Mouse (Mus musculus): ENCODE measurements around the gene Rad54l2. TPM values are rescaled to one million over a fixed set of nuclear protein-coding genes. Genes with fewer than 3 reads are reported as not detected.

Gene Rad54l2
- total RNA-seq, 2 experiments from 2014 or later, result 21.7 to 21.8 TPM

DNA sequence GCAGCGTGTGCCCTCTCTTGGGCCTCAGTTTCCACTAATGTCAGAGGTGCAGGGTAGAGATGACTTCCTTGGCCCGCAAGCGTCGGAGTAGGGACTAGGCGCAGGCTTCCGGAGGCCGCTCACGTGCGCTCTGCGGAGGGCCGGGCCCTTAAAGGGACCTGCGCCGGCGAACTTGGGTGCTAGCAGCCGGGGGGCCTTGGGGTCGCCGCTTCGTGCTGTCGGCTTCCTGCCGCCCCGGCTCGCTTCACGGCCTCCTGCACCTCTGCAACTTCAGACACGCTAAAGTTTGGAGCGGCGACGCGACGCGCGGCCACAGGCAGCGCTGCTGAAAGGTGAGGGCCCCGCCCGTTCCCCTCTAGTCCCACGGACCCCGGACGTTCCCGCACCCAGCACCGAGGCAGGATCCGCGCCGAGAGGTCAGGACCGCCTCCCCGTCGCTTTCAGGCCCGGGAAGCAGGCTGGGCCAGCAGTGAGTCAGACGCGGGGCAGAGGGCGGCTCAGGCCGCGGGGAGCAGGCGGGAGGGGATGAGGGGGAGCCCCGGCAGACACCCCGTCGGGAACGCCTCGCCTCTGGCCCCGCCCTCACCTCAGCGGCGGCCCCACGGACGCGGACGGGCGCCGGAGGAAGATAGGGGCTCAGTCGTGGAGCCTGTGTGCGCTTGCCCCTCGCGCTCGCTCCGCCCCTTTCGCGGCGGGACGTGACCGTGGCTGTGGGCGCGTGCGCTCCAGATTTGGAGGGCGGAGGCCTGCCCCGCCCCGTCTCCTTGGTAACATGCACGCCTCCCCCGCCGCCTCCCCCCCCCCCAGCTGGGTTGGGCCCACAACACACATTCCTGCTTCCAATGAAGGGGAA lies 103.5 kb downstream of the Rad54l2 start, which contains the start of gene Tex264:
Gene Tex264 (minus strand): TSS at position 679 of the 853 bp plus-strand sequence.
- DNase-seq (ENCODE audit: extremely low spot score in 1 of 2, low spot score in 2 of 2), result peak; percentile 78 to 92

GRCm38 (mm10) chr9:106684918-106685248 lies 104.1 kb downstream of the Rad54l2 start:
- peak in 1 of 2 experiments; percentile 22 for DNase-seq (ENCODE audit: extremely low spot score in 1 of 2, low spot score in 2 of 2)
- intact Hi-C loops (cut with DNase I), result loop anchor here (5.0 kb wide), 2 partner anchors 137 to 607 kb away; partner anchors contain the start of gene Dcaf1

More for the DNA sequence above, 103.5 kb downstream of the Rad54l2 start, which contains the start of gene Tex264:
- intact Hi-C loops (cut with DNase I), result loop anchor here (5.0 kb wide), 2 partner anchors 137 to 607 kb away; partner anchors contain the start of gene Dcaf1

DNA sequence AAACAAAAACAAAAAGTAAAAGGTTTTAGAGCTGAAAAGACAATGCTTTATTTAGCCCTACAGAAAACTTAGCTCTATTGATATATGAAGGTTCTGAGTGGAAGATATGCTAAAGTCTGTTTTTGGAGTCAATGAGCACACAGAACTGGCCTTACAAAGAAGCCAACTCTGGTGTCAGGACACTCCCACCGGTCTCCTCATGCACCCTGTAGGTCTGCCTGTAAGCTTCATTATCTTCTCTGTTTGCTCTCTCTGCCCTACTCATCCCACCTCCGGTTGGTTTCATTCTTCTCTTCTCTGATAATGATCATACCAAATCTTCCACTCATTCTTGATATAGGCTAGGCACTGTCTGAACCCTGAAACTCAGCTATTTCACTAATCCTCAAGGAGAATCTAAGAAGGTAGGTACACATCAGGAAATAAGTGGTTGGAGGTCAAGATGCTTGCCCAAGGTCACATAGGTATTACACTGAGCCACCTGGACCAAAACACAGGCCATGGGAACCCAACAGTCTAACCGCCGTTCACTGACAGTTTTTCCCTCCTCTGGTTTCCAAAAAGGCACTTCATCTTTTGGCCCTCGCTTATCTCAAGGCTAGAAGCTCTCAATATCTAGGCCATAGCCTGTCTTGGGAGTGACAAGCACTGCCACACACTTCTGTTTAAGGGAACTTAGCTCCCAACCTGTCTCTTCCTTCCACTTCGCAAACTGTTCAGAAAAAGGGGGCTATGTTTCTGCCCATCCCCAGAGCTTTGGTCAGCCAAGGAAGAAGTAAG lies 104.7 kb downstream of the Rad54l2 start:
- intact Hi-C loops (cut with DNase I), result no loop called here
- DNase-seq (ENCODE audit: extremely low spot score in 1 of 2, low spot score in 2 of 2), result no peak

DNA sequence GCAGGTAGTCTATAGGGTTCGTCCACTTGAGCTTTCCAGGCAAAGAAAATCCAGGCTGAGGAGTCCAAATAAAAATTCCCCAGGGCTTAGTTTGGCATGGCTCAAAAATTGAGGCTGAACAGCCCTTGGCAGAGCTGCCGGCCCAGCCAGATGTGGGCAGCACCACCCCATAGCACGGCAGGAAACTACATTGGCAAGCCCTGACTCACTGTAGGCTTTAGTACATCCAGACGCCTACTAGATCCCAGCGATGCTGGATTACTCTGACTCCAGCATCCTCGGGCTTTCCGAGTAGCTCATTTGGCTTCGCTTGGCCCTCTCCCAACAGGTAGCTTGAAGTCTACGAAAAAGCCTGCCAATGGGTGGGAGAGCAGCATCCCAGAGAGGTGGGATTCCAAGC lies 108.0 kb downstream of the Rad54l2 start:
- intact Hi-C loops (cut with DNase I), result no loop called here
- no peak for DNase-seq (ENCODE audit: extremely low spot score in 1 of 2, low spot score in 2 of 2)

GRCm38 (mm10) chr9:106678242-106678641 lies 110.8 kb downstream of the Rad54l2 start:
- no peak for DNase-seq (ENCODE audit: extremely low spot score in 1 of 2, low spot score in 2 of 2)
- intact Hi-C loops (cut with DNase I), result no loop called here

DNA sequence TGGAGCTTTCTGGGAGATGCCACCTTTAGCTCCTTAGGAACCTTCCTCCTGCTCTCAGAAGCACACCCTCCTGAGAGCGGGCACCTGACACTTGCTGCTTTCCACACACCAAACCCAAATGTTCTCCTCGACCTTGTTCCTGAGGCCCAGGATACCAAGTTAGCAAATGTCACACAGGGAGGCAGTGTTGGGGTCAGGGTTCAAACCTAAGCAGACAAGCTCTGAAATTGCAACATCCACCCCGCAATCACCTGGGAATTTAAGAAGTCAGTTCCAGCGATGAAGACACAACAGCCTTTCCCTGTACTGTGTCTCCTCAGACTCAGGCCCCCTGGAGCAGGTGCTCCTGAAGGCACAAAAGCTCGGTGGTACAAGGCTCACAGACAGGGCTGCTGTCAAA lies 111.3 kb downstream of the Rad54l2 start:
- DNase-seq (ENCODE audit: extremely low spot score in 1 of 2, low spot score in 2 of 2), result no peak
- intact Hi-C loops (cut with DNase I), result no loop called here

DNA sequence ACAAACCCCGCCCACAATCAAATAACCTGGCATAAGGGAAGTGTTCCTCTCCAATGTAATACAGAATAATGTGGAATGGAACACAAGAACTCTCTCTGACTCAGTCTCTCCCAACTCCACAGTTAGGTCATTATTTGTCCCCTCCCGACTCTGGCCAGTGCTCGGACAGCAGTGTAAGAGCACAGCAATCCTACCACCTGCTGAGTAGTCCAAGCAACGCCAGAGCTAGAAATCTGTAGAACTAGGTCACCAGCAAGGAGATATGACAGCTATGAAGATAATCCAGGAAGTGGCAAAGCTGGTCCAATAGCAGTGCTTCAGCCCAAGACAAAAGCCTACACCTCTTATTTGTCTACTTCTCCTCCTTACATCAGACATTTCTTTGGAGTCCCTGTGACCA lies 112.4 kb downstream of the Rad54l2 start:
- intact Hi-C loops (cut with DNase I), result no loop called here
- no peak for DNase-seq (ENCODE audit: extremely low spot score in 1 of 2, low spot score in 2 of 2)

GRCm38 (mm10) chr9:106675965-106676364 lies 113.0 kb downstream of the Rad54l2 start:
- peak in 1 of 2 experiments; percentile 36 for DNase-seq (ENCODE audit: extremely low spot score in 1 of 2, low spot score in 2 of 2)
- intact Hi-C loops (cut with DNase I), result no loop called here

DNA sequence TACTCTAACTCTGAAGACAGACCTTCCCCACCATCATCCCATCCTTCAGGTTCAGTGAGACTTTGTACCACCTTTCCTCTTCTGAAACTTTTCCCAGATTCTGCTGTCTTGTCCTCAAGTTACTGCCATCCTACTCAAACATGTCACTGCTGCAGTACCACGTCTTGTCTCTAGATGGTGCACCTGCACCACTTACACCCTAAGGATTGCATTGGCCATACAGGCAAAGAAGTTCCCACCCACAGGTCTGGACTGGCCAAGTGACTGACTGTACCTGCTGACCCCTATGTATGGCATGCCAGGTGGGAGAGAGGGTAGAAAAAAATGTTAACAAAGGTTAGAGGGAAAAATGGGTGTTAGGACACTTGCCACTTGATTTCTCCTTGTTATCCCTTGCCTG lies 113.5 kb downstream of the Rad54l2 start:
- intact Hi-C loops (cut with DNase I), result no loop called here
- DNase-seq (ENCODE audit: extremely low spot score in 1 of 2, low spot score in 2 of 2), result peak; percentile 75 to 80

DNA sequence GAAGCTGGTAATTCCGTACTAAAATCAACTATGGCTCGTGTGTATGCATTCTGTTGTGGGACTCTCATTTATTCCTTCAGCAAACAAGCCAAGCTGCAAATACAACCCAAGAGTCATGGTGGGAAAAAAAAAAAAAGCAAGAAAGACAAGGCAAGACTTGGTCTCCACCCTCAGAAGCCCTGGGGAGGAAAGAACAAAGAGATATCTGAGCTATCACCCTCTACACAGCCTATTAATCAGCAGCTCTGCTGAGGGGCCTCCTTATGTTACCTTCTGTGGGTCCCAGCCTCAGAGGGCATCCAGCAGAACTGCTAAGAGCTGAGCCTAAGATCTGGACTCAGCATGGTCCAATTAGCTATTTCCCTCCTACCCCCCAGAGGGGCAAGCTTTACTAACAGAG lies 115.1 kb downstream of the Rad54l2 start:
- DNase-seq (ENCODE audit: extremely low spot score in 1 of 2, low spot score in 2 of 2), result no peak
- intact Hi-C loops (cut with DNase I), result loop anchor here (5.0 kb wide), 1 partner anchor 148 kb away; the partner anchor contains the start of gene Dcaf1

GRCm38 (mm10) chr9:106664856-106665255 lies 124.1 kb downstream of the Rad54l2 start:
- no peak for DNase-seq (ENCODE audit: extremely low spot score in 1 of 2, low spot score in 2 of 2)
- intact Hi-C loops (cut with DNase I), result no loop called here

DNA sequence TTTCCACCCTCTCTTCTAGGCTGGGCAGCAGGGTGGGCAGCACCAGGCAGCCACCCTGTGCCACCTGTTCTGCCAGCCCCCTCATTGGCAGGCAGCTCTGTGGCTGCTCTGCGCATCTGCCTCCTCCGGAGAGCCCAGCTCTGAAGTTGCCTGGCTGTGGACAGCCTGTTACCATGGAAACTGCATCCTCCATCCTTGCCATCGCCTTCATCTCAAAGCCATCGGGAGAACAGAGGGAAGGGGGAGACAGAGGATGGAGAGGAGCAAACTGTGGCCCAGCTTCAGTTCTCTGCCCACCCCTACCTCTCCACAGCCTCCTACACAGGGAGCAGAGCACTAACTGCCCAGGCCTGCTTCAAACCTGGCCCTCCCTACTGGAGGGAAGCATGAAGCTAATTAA lies 124.6 kb downstream of the Rad54l2 start:
- intact Hi-C loops (cut with DNase I), result no loop called here
- DNase-seq (ENCODE audit: extremely low spot score in 1 of 2, low spot score in 2 of 2), result peak; percentile 65 to 81

- no peak for DNase-seq (ENCODE audit: extremely low spot score in 1 of 2, low spot score in 2 of 2)
- intact Hi-C loops (cut with DNase I), result no loop called here
Observed at GRCm38 (mm10) chr9:106663200-106663599, 125.8 kb downstream of the Rad54l2 start.

GRCm38 (mm10) chr9:106659935-106660334 lies 129.1 kb downstream of the Rad54l2 start:
- intact Hi-C loops (cut with DNase I), result no loop called here
- DNase-seq (ENCODE audit: extremely low spot score in 1 of 2, low spot score in 2 of 2), result no peak

- DNase-seq (ENCODE audit: extremely low spot score in 1 of 2, low spot score in 2 of 2), result no peak
- intact Hi-C loops (cut with DNase I), result no loop called here
Observed at GRCm38 (mm10) chr9:106659441-106659840, 129.6 kb downstream of the Rad54l2 start.

DNA sequence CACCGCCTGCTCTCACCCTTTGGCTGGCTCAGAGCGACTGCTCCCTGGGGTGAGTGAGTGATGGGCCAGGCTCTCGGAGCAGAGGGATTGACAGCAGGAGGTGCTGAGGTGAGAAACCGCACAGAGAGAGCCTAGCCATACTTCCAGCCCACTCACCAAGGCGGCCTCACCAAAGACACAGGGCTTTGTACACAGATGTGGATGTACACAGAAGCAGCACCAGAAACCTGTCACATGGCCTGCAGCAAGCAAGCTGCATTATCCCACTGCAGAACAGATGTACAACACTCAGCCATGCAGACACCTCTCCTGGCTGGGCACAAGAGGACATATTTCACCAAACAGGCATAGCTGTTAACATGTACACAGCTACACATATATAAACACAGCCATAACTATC lies 131.4 kb downstream of the Rad54l2 start:
- no peak for DNase-seq (ENCODE audit: extremely low spot score in 1 of 2, low spot score in 2 of 2)
- intact Hi-C loops (cut with DNase I), result no loop called here

DNA sequence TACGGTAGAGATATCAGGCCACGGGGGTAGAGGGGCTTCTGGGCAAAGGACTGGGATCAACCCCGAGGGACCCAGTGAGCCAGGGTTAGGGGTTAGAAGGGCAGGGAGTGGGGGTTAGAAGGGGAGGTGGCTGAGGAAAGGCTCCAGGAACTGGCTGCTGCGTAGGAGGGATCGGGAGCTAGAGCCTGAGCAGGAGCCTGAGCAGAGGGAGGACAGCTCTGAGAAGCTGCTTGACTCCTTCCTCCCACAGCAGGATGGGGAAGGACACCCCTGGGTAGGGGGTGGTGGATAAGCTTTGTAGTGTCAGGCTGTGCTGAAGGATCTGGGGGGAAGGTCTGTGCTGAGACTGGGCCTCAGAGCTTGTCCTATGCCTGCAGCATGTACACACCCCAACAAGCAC lies 132.2 kb downstream of the Rad54l2 start:
- no peak for DNase-seq (ENCODE audit: extremely low spot score in 1 of 2, low spot score in 2 of 2)
- intact Hi-C loops (cut with DNase I), result no loop called here

DNA sequence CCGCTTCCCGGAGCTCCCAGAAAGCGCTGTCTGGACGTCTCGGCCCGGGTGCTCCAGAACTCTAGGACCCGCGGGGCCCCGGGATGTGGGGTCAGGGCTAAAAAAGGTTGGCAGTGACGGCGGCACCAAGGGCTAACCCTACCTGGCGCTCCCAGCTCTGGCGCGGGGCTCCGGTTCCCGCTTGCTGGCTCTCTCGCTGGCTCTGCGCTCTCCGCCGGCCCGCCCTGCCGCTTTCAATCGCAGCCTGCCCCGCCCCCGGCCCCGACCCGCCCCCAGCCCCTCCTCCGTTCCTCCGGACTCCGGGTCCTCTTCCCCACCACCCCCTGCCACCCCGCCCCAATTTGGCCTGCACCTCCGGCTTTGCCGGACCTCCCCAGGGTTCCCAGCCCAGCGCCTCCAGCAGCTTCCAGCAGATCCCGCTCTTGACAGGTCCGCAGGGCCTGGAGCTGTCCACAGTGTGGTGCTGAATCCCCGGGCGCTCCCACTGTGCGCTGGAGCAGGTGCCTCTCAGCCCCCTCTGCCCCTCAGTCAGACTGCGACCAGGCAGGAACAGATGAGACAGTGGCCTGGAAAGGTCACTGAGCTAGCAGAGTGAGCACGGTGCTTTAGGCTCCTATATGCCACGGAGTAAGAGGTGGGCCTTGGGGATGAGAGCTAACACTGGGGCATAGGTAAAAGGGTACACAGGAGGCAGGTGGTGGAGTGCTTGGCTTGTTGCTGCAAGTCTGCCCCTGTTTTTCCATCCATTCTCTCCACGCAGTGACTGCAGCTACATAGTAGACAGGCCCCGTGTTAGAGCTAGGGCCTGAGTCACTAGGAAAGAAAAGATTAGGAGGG lies 132.9 kb downstream of the Rad54l2 start, which contains the start of gene Grm2:
Gene Grm2 (minus strand): TSS at position 199 of the 837 bp plus-strand sequence.
- peak in 1 of 2 experiments; percentile 76 for DNase-seq (ENCODE audit: extremely low spot score in 1 of 2, low spot score in 2 of 2)
- intact Hi-C loops (cut with DNase I), result no loop called here

DNA sequence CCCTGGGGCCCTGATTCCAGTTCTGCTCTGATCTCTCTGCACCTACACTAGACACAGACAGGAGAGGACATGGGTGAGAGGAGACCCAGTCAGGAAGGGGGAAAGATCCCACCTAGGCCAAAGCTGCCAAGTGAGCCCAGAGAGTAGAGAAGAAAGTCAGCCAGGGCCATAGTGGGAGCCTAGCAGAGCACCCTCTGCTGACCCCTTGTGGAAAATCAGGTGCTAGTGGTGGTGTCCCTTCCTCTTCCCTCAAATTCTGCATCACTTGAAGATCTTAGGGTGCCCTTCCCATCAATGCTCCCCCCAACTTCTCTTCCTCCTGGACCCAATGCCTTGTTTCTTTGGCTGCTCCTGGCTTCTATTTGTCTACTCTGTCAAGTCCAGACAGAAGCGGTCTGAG lies 136.3 kb downstream of the Rad54l2 start:
- DNase-seq (ENCODE audit: extremely low spot score in 1 of 2, low spot score in 2 of 2), result no peak
- intact Hi-C loops (cut with DNase I), result no loop called here

Measured in left cerebral cortex, postnatal 10 days (tissue).